Mouse (Mus musculus) stomach, postnatal 0 days (tissue): ENCODE results near the gene Tbk1.

ENCODE experiments used
- CTCF ChIP-seq: IDR thresholded peaks from 2 replicates; pipeline ENCODE4 v1.5.1; 2016; ENCODE audit warnings: antibody characterized with exemption, low read depth, mild to moderate bottlenecking, moderate library complexity
- EP300 ChIP-seq: optimal IDR thresholded peaks from 2 replicates; pipeline ENCODE3; 2016; ENCODE audit warnings: antibody characterized with exemption

DNA sequence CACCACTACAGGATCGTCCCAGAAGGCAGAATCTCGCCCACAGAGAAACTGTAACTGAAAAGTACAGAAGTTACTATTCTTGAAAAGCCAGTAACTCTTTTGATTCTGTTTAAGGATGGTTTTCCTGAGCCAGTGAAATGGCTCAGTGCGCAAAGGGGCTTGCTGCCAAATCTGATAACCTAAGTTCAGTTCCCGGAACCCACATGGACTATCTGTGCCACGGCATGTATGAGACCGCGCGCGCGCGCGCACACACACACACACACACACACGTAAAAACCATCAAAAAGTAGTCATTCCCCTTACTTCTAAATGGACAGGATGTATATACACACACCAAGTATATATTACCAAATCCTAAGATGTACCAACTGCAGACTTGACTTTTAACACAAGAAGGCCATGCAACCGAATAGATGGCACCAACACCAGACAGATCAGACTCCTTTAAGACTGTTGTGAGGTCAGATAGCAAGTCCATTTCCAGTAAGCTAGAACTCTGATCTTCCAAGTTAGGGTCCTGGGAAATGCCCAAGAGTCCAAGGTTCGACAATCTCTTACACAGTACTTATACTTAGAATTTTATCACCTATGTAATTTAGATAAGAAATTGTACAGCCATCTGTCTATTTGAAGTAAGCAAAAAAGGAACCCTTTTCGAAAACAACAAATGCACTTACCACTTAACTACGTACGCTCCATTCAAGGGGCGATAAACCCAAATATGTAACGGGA, 1.4 kb downstream of the Tbk1 start:
- no peak for TF ChIP-seq EP300
- TF ChIP-seq CTCF, result no peak
